Mouse (Mus musculus) limb, embryonic 10.5 days (tissue): ENCODE results near the gene Rbm14. TPM values are rescaled to one million over a fixed set of nuclear protein-coding genes. Genes with fewer than 3 reads are reported as not detected.
"Not testable (repeated sequence)": the region's sequence is repeated elsewhere in the genome, so short reads cannot be mapped to it uniquely, and the experiment has no call there.

Experiments
- DNase-seq: peaks from one replicate; pipeline ENCODE4 v3.0.0-alpha.2; 2017; ENCODE audit warnings: low spot score
- H3K27ac ChIP-seq: fragments of 300-500 bp; sonication (generic); 2 replicates; pipeline ENCODE4 v1.5.1; 2016; ENCODE audit warnings: mild to moderate bottlenecking
- H3K27me3 ChIP-seq: fragments of 300-500 bp; sonication (generic); 2 replicates; pipeline ENCODE4 v1.6.1; 2016; ENCODE audit warnings: low read depth, mild to moderate bottlenecking; ENCODE audit not compliant: poor library complexity, severe bottlenecking
- H3K36me3 ChIP-seq: fragments of 300-500 bp; sonication (generic); 2 replicates; pipeline ENCODE4 v1.6.1; 2016; ENCODE audit warnings: mild to moderate bottlenecking, moderate library complexity
- H3K4me1 ChIP-seq: fragments of 300-500 bp; sonication (generic); 2 replicates; pipeline ENCODE4 v1.6.1; 2016
- H3K4me3 ChIP-seq: fragments of 300-500 bp; sonication (generic); 2 replicates; pipeline ENCODE4 v1.5.1; 2016; ENCODE audit warnings: mild to moderate bottlenecking, moderate library complexity
- H3K9me3 ChIP-seq: fragments of 300-500 bp; sonication (generic); replicated peaks from 2 replicates; pipeline ENCODE4 v1.6.1; 2016; ENCODE audit warnings: mild to moderate bottlenecking
- WGBS: fragments of 180-500 bp; shearing (Covaris S2); methylation state at CpG from one replicate; pipeline ENCODE4 v1.1.7; 2016; 5-methylcytosine and 5-hydroxymethylcytosine counted together
- polyA plus RNA-seq: library from polyadenylated mRNA; unstranded; fragments of >200 nt; fragmentation: Nextera tagmentation; extraction: Ambion mirVana; gene quantifications from 2 replicates; pipeline ENCODE4 v1.2.1, GENCODE M21; 2016

Rbm14 gene
- polyA plus RNA-seq, 1 experiment from 2014 or later = 134 TPM

DNA sequence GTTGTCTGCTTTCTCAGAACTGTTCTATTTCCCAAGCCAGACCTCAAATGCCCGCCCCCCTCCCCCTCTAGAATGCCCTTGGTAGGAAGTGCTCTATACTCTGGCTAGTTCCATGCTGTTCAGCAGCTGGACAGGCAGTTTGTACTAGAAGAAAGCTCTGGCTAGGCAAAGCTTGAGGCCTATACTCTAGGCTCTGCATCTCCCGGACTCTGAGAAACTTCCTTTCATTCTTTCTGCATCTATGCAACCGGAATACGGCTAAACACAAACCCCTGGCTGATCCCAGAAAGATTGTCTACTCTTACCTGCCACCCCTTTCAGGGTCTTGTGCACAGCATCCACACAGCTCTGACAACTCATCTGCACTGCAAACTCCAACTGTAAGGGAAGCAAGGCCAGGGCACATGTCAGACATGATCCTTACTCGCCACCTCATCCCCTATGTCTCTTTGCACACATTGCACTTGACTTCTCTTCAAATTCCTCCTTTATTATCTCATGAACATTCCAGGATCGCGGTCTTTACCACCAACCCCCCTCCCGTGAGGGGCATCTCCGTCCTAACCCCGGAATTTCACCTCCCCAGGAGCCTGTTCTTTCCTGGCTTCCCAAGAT lies 27.2 kb upstream of the Rbm14 start:
- WGBS = 40% methylated on average over 10 of the region's 10 CpGs
- peak overlapping the region; percentile 86 for H3K27ac ChIP-seq
- no peak for DNase-seq
- H3K9me3 ChIP-seq = no peaks in the 10 kb centered on the region
- peaks cover 17% of the 10 kb centered on the region for H3K4me1 ChIP-seq
- peaks cover 34% of the 10 kb centered on the region for H3K27me3 ChIP-seq
- H3K4me3 ChIP-seq = peak overlapping the region; percentile 72
- H3K36me3 ChIP-seq = peaks cover 8% of the 10 kb centered on the region

DNA sequence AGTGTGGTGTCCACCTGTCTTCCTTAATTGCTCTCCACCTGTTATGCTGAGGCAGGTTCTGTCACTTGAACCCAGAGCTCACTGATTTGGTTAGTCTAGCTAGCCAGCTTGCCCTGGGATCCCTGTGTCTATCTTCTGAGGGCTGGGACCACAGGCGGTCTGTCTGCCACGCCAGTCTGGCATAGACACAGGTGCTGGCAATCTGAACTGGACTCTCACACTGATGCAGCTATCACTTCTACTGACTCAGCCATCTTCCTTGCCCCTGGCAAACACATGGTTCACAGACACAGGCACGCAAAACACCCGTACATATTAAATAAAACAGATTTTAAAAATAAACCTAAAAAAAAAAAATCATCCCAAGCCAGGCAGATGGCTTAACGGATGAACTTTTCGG lies 25.6 kb upstream of the Rbm14 start:
- Histone ChIP-seq H3K36me3 (peaks cover 22% of the 10 kb centered on the region), H3K27ac (no peak overlapping the region), H3K27me3 (peaks cover 28% of the 10 kb centered on the region), H3K9me3 (no peaks in the 10 kb centered on the region), H3K4me3 (no peak overlapping the region), H3K4me1 (peaks cover 17% of the 10 kb centered on the region)
- 93% methylated on average over 6 of the region's 6 CpGs for WGBS
- DNase-seq = no peak

DNA sequence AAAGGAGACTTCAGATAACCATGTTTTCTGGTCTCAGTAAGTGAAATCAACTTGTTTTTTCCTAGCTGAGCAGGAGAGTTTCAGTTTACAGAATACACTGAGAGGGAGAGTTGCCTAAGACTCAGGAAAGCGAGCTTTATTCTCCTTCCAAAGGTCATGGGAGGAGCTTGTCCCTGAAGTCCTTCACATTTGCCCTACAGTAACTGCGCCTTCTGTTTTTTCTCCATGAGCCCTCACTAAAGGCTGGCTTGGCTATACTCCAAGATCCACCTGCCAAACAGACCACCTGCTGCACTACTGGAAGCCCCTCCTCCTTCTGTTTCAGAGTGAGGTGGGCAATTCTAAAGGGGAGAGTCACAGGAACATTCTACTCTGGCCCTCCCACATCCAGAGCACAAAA lies 24.7 kb upstream of the Rbm14 start:
- DNase-seq = no peak
- H3K27me3 ChIP-seq = peaks cover 18% of the 10 kb centered on the region
- peaks cover 17% of the 10 kb centered on the region for H3K4me1 ChIP-seq
- no peaks in the 10 kb centered on the region for H3K9me3 ChIP-seq
- WGBS = 78% methylated on average over 2 of the region's 2 CpGs
- H3K27ac ChIP-seq = no peak overlapping the region
- no peak overlapping the region for H3K4me3 ChIP-seq
- peaks cover 28% of the 10 kb centered on the region for H3K36me3 ChIP-seq

DNA sequence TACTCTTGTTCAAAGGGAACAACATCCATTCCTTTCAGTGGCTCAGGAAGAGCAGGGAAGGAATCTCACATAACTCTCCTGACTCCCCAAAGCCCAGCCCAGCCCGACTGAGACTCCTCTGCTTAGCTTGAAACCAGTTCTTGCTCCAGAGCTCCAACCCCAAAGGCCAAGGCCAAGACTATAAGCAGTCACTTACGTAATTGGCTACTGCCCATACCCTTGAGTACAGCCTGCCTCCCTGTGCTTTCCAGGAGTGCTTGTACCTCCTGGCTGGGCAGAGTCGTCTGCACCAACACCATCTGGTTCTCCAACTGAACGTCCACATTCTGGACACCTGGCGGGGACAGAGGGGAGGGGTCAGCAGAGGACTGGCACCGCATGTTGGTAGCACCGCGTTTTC lies 22.5 kb upstream of the Rbm14 start:
- DNase-seq = no peak
- peaks cover 36% of the 10 kb centered on the region for H3K36me3 ChIP-seq
- peaks cover 13% of the 10 kb centered on the region for H3K4me1 ChIP-seq
- WGBS = 84% methylated on average over 8 of the region's 8 CpGs
- H3K27me3 ChIP-seq = no peaks in the 10 kb centered on the region
- no peak overlapping the region for H3K4me3 ChIP-seq
- no peaks in the 10 kb centered on the region for H3K9me3 ChIP-seq
- no peak overlapping the region for H3K27ac ChIP-seq

DNA sequence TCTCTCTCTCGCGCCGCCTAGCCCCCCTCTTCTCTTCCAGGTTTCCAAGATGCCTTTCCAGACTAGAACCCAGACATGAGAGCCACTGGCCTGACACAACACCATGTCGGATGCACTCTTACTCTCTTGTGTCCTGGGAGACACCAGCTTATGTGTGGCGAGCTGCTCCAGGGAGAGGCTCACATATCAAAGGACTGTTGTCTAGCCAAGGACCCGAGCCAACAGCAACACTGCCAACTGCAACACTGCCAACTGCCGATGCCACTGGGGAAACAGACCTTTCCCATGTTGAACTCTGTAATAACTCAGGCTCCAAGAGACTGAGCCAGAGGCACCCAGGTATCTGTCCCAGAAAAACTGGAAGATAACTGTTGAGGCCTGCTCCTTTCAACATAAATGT lies 17.7 kb upstream of the Rbm14 start:
- Histone ChIP-seq H3K9me3 (no peaks in the 10 kb centered on the region), H3K27ac (no peak overlapping the region), H3K27me3 (no peaks in the 10 kb centered on the region), H3K4me3 (no peak overlapping the region), H3K4me1 (peaks cover 9% of the 10 kb centered on the region; the same call in 1 of the 2 replicates), H3K36me3 (peaks cover 59% of the 10 kb centered on the region)
- no peak for DNase-seq
- WGBS = 63% methylated on average over 7 of the region's 7 CpGs

DNA sequence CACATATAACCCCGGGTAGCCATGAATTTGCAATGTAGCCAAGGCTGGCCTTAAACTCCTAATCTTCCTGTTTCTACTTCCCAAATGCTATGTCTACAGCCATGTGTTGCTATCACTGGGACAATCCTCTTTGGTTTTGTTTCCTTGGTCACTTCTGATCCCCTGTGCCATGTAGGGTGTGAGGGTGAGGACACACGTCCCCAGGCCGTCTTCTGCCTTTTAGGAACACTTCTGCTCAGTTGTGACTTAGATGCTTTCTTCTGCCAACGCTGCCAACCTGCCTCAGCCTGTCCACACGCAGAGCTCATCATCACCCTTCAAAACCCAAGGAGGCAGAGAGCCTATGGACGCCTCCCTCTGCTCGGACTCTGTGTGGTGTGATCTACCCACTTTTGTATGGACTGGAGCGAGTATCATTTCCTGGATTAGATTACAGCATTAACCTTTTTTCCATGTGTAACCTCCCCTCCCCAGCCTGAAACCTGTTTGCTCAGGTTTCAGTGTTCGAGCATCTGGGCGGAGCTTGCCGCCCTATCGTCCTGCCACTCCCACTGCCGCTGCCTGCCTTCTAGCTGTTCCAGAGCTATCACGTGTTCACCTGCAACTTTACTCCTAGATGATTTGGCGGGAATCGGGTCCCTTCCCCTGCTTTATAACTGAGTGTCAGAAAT lies 17.1 kb upstream of the Rbm14 start:
- 51% methylated on average over 16 of the region's 16 CpGs for WGBS
- Histone ChIP-seq H3K4me3 (no peak overlapping the region), H3K27ac (no peak overlapping the region; the same call in 1 of the 2 replicates), H3K4me1 (peaks cover 9% of the 10 kb centered on the region; the same call in 1 of the 2 replicates), H3K36me3 (peaks cover 57% of the 10 kb centered on the region), H3K9me3 (no peaks in the 10 kb centered on the region), H3K27me3 (no peaks in the 10 kb centered on the region)
- no peak for DNase-seq

DNA sequence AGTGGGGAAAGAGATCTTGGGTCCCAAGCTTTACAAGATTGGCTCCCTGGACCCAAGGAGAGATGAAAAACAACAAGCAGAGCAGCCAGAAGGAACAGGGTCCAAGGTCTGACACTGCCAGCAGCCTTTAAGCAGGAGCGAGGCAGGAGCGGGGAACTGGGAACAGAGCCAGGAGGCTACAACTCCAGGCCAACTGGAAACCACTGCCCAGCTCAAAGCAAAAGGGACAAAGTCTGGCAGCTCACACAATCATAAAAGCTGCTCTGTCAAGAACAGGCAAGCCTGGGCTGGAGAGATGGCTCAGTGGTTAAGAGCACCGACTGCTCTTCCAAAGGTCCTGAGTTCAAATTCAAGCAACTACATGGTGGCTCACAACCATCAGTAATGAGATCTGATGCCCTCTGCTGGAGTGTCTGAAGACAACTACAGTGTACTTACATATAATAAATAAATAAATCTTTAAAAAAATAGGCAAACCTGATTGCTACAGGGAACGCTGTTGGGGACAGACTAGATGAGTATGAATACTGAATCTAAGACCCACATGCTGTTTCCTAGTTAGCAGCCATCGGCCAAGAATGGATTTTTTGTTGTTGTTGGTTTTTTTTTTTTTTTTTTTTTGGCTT lies 9.4 kb upstream of the Rbm14 start:
- H3K4me1 ChIP-seq = no peaks in the 10 kb centered on the region
- H3K4me3 ChIP-seq = no peak overlapping the region
- DNase-seq = no peak
- no peaks in the 10 kb centered on the region for H3K27me3 ChIP-seq
- H3K27ac ChIP-seq = no peak overlapping the region
- WGBS = 87% methylated on average over 5 of the region's 5 CpGs
- H3K36me3 ChIP-seq = peaks cover 18% of the 10 kb centered on the region
- no peaks in the 10 kb centered on the region for H3K9me3 ChIP-seq

DNA sequence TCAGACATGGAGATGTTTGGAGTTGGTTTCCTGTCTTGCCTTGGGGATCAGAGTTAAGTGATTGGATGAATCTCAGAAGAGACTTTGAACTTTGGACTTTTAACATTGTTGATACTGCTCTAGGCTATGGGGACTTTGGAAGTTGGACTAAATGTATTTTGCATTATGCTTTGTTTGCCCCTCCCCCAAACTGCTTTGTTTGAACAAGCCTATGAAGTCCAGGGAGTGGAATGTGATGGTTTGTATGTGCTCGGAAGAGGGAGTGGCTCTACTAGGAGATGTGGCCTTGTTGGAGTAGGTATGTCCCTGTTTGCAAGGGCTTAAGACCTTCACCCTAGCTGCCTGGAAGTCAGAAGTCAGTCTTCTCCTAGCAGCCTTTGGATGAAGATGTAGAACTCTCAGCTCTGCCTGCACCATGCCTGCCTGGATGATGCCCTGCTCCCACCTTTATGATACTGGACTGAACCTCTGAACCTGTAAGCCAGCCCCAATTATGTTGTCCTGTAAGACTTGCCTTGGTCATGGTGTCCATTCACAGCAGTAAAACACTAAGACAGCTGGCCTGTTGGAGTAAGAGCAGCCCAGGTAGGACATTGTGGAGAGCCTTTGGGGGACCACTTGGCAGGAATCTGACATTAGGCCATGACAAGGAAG lies 5.9 kb upstream of the Rbm14 start:
- Histone ChIP-seq H3K27me3 (no peaks in the 10 kb centered on the region), H3K36me3 (no peaks in the 10 kb centered on the region), H3K9me3 (no peaks in the 10 kb centered on the region; the same call in 1 of the 2 replicates), H3K4me3 (no peak overlapping the region), H3K27ac (no peak overlapping the region), H3K4me1 (no peaks in the 10 kb centered on the region)
- no peak for DNase-seq
- 74% methylated on average over 1 of the region's 1 CpGs for WGBS

DNA sequence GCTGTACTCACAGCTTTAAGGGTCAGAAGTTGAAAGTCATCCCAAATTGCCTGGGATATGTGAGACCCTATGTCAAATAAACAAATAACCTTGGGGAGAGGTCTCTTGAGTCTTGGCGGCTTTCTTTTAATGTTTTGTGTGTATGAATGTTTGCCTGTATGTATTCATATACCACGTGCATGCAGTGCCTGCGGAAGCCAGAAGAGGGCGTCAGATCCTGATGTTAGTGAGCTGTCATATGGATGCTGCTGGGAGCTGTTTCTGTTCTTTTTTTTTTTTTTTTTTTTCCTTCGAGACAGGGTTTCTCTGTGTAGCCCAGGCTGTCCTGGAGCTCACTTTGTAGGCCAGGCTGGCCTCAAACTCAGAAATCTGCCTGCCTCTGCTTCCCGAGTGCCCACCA lies 1.6 kb upstream of the Rbm14 start:
- no peak for DNase-seq
- Histone ChIP-seq H3K27me3 (no peaks in the 10 kb centered on the region), H3K27ac (no peak overlapping the region), H3K4me1 (peaks cover 17% of the 10 kb centered on the region), H3K36me3 (no peaks in the 10 kb centered on the region), H3K9me3 (no peaks in the 10 kb centered on the region; the same call in 1 of the 2 replicates), H3K4me3 (no peak overlapping the region)
- WGBS = 80% methylated on average over 6 of the region's 6 CpGs

DNA sequence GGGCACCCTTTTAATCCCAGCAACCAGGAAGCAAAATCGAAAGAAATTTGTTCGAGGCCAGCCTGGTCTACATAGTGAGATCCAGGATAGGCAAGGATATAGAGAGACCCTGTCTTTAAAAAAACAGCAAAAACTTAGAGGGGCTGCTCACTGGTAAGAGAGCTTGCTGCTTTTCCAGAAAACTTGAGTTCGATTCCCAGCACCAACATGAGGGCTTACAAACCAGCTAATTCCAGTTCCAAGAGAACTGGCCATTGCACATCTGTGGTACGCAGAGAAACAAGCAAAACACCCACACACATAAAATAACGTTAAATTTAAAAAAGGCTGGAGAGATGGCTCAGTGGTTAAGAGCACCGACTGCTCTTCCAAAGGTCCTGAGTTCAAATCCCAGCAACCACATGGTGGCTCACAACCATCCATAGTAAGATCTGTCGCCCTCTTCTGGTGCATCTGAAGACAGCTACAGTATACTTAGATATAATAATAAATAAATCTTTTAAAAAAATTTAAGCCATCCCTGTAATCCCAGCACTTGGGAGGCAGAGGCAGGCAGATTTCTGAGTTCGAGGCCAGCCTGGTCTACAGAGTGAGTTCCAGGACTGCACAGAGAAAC lies 1.0 kb upstream of the Rbm14 start:
- H3K4me3 ChIP-seq = peak overlapping the region; percentile 91
- peaks cover 20% of the 10 kb centered on the region for H3K4me1 ChIP-seq
- 77% methylated on average over 8 of the region's 8 CpGs for WGBS
- not testable (repeated sequence) for H3K36me3 ChIP-seq, H3K27me3 ChIP-seq, DNase-seq, H3K9me3 ChIP-seq
- peak overlapping the region; percentile 92 for H3K27ac ChIP-seq

DNA sequence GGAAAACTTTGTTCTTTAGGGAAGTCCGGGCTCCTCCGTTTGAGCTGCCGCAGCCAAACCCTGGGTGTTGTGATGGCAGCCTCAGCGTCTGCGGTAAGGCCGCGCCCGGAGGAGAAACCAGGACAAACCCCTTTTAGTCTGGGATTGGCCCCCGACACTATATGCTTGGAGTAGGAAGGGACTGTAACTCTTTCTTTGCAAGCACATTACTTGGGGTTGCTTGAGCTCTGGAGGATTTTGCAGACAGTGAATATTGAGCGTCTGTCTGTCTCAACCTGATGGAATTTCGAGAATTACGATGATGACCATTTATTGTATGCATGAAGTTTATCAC lies 442 bp upstream of the Rbm14 start:
- H3K27me3 ChIP-seq = no peaks in the 10 kb centered on the region
- H3K27ac ChIP-seq = peak overlapping the region; percentile 92
- no peaks in the 10 kb centered on the region; the same call in 1 of the 2 replicates for H3K9me3 ChIP-seq
- H3K36me3 ChIP-seq = peaks cover 3% of the 10 kb centered on the region
- peaks cover 20% of the 10 kb centered on the region for H3K4me1 ChIP-seq
- WGBS = 6% methylated on average over 12 of the region's 12 CpGs
- H3K4me3 ChIP-seq = peak overlapping the region; percentile 91
- DNase-seq = no peak

DNA sequence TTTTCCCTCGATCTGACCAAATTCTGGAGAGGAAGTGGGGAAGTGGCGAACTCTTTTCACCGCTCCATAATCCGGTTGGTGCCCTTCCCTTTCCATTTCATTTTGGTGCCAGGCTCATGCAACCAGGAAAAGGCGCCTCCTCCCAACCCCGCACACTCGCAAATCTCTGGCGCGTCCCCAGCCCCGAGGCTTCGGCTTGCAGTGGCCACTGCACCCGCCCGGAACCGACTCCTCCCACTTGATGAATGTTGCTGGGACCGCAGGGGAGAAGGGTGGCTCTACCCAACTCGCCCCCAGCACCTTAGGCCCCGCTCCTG lies 730 bp downstream of the Rbm14 start:
- H3K27ac ChIP-seq = peak overlapping the region; percentile 92
- DNase-seq = no peak
- peak overlapping the region; percentile 91 for H3K4me3 ChIP-seq
- H3K4me1 ChIP-seq = peaks cover 20% of the 10 kb centered on the region
- WGBS = 0% methylated on average over 17 of the region's 17 CpGs
- H3K9me3 ChIP-seq = no peaks in the 10 kb centered on the region; the same call in 1 of the 2 replicates
- peaks cover 9% of the 10 kb centered on the region for H3K36me3 ChIP-seq
- no peaks in the 10 kb centered on the region for H3K27me3 ChIP-seq

DNA sequence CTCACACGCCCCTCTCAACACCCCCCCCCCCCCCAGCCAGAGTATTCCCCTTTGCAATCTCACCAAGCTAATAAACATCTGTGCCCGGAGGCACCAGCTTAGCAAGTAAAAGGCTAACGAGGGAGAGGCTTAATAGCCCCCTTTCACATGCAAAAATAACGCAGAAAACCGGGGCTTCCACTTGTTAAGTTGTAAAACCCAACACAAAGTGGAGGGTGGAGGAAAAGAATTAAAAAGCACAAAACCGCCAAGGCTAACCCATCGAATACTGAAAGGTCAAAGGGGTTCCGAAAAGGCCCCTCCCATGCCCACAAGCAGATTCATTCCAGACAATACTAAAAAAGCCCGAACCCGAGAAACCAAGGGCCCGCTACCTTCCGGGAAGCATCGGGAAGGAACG lies 1.1 kb downstream of the Rbm14 start:
- Histone ChIP-seq H3K27me3 (no peaks in the 10 kb centered on the region), H3K9me3 (no peaks in the 10 kb centered on the region), H3K4me1 (peaks cover 20% of the 10 kb centered on the region), H3K36me3 (peaks cover 11% of the 10 kb centered on the region), H3K27ac (peak overlapping the region; percentile 92), H3K4me3 (peak overlapping the region; percentile 91)
- WGBS = under 1% methylated on average over 14 of the region's 14 CpGs
- no peak for DNase-seq
